Mouse (Mus musculus) embryo, embryonic 10 days (tissue): ENCODE measurements around the gene Blm.

Experiments
- DNase-seq: peaks from one replicate; pipeline ENCODE4 v3.0.0-alpha.2; 2015; ENCODE audit warnings: low spot score

Gene Blm

DNA sequence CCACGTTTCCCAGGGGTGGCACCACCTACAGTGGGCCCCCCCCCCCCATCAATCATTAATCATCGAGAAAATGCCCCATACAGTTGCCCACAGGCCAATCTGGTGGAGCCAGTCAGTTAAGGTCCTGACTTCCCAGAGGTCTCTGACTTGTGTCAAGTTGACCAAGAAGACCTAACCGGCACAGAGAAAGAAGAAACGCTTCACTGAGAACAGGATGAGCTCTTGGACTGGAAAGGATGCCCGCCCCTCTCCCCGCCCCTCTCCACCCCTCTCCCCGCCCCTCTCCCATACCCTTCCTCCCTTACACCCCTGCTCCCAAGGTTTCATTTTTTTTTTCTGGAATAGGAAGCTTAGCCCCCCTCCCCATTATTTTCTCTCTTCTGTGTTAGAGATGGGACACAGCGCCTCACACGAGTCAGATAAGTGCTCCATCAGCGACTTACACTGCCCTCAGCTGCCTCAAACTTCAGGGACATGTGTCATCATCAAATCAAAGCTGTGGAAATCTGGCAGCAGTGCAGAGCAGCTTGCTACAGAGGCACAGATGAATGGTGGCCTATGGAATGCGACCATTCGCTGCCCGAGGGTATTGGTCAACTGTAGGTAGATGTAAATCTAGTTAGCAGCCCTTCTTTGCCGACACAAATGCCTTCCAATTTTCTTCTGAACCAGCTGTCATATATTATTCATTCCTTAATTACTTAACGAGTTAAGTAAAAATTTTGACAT is 95.7 kb downstream of the Blm start:
- DNase-seq, result no peak

DNA sequence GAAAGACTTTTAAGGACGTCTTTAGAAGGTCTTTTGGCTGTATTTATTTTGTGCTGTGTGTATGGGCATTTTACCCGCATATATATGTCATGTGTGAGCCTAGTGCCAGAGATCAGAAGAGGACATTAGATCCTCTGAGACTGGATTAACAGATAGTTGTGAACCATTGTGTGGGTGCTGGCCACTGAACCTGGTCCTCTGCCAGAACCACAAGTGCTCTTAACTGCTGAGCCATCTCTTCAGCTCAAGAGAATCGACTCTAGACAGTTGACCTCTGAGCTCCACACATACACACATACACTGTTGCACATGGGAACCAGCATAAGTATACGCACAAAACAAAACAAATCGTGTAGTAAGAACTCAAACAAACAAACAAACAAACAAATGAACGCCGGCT is 98.3 kb downstream of the Blm start:
- no peak for DNase-seq

DNA sequence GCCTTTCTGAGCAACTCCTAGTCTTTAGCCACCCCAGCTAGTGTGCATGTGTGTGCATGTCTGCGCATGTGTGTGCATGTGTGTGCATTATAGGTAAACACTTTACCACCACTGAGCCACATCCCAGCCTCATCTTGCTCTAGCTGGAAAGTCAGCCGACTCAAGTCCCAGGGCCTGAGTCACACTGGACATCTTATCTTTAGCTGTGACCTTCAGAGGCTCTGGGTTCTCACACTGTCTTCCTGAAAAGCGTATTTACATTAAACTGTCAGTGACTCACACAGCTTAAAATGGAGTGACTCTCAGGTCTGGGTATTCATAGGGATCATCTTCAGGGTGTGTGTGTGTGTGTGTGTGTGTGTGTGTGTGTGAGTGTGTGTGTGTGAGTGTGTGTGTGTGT is 99.3 kb downstream of the Blm start:
- no peak for DNase-seq

- no peak for DNase-seq
Measured at GRCm38 (mm10) chr7:80429661-80430060, 105.3 kb downstream of the Blm start.

DNA sequence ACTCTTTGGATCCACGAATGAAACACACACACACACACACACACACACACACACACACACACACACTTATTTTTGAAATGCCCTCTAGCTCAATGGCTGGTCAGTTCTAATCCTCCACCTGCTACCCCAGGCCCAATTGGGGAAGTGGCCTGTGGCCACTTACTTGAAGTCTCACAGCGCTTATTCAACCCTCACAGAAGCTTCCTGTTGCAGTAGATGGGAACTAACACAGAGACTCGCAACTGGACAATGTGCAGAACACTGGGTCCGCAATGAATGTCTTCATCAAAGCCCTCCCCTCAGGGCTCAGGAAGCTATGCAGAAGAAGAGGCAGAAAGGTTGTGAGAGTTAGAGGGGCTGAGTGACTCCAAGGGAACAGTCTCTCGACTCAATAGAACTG is 107.2 kb downstream of the Blm start:
- DNase-seq, result no peak

GRCm38 (mm10) chr7:80426363-80426762 is 108.6 kb downstream of the Blm start:
- DNase-seq, result no peak

DNA sequence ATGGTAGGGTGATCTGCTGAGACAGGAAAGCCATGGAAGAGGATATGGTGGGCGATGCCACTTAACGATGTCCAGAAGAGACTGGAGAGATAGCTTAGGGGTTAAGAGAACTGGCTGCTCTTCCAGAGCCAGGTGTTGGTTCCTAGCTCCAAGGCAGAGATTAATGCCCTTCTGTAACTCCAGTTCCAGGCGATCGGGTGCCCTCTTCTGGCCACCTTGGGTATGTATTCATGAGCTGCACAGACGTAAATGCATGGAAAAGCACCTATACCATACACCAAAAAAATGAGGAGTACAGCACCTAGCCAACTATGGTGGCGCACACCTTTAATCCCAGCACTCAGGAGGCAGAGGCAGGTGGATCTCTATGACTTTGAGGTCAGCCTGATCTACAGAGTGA is 110.2 kb downstream of the Blm start:
- no peak for DNase-seq

DNA sequence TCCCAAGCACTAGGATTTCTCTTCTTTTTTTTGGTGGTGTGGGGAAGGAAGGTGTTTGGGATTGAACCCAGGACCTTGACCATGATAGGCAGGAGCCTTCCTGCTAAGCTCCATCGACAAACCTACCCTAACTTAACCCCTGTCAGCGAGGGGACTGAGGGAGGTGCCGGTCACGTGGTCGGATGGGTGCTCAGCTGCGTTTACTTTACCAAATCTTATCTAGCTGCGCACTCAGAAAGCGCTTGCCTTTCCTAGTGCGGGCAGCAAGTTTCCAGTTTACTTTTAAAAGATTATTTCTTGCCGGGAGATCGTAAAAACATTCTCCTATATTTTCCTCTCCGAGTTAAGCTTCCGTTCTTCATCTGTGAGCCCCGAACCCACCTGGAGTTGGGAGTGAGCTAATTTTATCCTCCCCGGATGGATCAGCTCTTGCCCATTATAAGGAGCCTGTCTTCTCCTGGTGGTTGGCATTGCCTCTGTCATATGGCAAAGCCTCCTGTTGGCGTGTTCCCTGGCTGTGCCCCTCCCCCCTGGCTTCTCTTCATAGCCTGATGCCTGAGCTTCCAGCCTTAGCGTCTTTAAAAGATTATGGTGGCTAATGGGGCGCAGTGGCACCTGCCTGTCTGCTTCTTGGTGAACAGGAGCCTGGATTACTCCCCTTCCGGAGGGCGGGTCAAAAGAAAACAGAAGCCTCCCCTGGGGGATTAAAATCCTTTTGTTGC is 112.0 kb downstream of the Blm start:
- no peak for DNase-seq

DNA sequence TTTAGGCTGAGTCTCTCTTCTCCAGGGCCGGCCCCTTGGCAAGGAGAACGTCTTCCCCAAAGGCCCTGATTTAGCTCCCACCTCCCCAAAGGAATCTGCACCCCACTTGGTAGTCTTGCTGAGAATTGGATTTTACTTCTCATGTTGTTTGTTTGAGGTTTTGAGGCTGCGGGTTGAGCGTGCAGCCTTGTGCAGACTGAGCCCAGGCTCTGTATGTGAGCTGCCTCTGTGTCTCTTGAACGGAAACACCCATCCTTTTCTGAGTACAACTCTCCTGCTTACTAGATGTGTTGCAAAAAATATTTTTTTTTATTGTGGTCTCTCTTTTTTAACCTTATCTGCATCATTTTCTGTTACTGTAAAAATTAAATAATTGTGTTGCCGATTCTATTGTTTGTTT is 113.3 kb downstream of the Blm start:
- no peak for DNase-seq

- DNase-seq, result no peak
Measured at GRCm38 (mm10) chr7:80420586-80420985, 114.3 kb downstream of the Blm start.

- no peak for DNase-seq
Measured at GRCm38 (mm10) chr7:80419278-80419677, 115.6 kb downstream of the Blm start.

DNA sequence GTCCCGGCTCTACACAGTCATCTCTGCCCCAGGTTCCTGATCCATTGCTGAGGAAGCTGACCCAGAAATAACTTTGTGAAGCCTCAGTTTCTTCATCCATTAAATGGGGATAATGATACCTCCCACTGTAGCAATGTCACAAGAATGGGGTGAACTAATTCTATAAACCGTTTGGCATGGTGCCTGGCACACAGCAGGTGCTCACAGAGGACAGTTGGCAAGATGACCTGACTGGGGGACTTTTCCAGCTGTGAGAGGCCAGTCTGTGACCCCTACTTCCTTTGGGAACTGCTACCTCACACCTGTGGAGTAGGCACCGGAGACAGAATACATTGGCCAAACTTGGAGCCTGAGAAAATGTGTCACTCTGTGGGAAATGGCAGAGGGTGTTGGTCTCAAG is 116.9 kb downstream of the Blm start:
- no peak for DNase-seq

DNA sequence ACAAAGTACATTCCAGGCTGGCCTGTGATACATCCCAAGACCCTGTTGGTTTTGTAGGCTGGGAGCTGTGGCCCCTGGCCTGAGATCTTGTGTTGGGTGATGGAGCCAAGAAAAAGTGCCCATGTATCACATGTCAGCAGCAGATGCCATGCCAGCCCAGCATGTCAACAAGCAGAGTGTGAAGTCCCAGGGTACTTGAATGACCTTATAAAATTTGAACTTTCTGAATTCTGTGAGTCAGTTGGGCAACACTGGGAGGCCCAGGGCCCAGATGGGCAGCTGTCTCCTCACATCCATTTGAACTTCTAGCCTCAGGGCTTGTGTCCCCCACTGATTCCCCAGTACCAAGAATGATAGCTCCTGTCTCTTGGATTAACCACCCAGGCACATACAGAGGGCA is 117.3 kb downstream of the Blm start:
- DNase-seq, result no peak

- no peak for DNase-seq
Measured at GRCm38 (mm10) chr7:80416969-80417368, 118.0 kb downstream of the Blm start.

- DNase-seq, result no peak
Measured at GRCm38 (mm10) chr7:80414303-80414855, 120.5 kb downstream of the Blm start.

- DNase-seq, result no peak
Measured at GRCm38 (mm10) chr7:80413512-80414302, 121.2 kb downstream of the Blm start.

GRCm38 (mm10) chr7:80412781-80413180 is 122.1 kb downstream of the Blm start:
- DNase-seq, result no peak

DNA sequence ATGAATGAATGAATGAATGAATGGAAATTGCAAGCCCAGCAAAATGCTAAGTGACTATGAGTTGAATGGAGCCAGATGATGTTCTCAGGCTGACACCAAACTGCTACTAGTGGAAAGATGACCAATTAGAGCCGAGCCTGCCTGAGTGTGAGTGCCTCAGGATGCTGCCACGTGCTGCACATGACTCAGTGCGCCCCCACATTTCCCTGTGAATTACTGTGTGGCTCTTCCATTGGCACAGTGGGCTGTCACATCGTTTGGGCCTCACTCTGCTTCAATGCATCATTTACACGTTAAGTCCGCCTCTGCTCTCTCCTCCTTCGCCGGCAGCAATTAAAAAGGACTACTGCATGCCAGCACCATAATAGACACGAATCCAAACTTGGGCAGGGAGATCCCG is 122.6 kb downstream of the Blm start:
- no peak for DNase-seq

DNA sequence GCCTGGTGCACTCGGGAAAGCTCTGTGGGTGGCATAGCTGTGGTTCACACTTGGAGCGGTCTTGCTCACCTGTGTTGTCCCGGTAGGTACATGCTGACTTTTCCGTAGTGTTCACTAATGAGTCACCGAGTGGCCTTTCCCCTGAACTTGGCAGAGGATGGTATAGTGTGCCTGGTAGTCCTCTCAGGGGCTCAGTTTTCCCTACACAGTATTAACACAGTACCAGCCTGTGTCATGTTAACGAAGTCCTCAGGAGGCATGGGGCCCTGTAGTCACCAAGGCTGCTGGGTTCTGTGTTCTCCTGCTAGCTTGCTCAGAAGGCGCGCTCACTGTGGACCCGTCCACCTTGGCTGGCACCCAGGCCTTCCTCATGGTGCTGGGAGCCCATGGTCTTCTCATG is 124.5 kb downstream of the Blm start:
- no peak for DNase-seq

DNA sequence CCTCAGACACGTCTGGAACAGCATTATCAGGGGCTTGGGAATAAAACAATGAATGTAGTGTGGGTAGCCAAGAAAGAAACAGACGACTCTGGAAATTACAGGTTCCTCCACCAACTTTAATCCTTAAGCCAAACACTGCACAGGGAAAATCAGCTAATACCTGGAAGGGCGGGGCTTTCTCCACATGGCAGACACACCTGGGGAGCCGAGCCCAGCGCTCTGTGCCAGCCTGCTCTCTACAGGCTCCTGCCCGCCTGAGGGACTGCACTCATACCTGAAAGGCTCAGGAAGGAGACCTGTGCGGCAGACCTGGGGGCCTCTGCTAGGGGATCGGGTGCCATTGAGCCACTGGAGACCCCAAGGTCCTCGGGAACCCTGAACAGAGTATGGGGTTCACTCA is 127.2 kb downstream of the Blm start:
- DNase-seq, result no peak

DNA sequence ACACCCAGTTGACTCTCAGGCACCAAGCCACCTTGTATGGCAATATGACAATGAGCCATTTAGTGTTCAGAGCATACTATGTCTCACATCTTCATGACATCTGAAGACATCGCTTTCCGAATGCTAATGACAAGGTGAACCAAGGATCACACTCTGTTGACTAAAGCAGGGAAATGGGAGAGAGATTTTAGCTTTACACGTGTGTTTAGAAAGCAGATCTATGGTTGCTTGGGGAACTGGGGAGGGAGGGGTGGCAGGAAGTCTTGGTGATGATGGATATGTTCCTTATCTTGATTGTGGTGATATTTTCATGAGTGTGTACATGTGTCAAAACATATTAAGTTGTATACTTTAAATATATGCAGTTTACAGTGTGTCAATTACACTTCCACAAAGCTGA is 128.7 kb downstream of the Blm start:
- DNase-seq, result no peak

DNA sequence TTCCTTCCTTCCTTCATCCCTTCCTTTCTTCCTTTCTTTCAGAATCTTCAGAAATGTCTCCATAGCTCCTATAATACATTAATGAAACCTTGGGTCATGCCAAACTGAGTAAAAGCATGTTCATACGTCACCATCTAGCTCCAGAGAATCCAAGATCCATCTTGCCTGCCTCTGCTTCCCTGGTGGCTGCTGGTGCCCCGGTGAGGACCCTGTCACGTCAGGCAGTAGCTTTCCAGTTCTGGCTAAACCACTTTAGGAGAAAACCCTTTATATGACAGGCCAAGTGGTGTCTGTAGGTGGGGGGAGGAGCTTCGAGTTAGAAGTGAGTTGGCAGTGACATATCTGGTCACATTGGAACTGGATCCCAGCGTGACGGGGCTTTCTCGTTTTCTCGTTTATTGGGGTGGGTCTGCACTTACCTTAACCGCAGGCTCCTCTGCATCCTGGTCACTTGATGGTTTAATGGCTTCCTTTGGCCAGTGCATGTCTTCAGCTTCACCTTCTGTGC is 129.7 kb downstream of the Blm start, which contains the start of gene Furin:
TSS of gene Furin (minus strand) at position 249 of the 508 bp plus-strand sequence.
- no peak for DNase-seq
